Mouse (Mus musculus) midbrain, embryonic 13.5 days (tissue): ENCODE measurements around the gene Tlr9. TPM values are rescaled to one million over a fixed set of nuclear protein-coding genes. Genes with fewer than 3 reads are reported as not detected.
A peak's percentile ranks its signal among the peaks of the same experiment; 100 is the strongest.

Experiments used
- ATAC-seq: fragments of 200-750 bp; cut with Nextera tagmentation; 2 replicates; pipeline ENCODE4 v1.8.0; 2017; ENCODE audit warnings: mild to moderate bottlenecking, moderate TSS enrichment, moderate library complexity
- H3K27ac ChIP-seq: fragments of 300-500 bp; sonication (generic); 2 replicates; pipeline ENCODE4 v1.5.1; 2015; ENCODE audit warnings: inconsistent platforms, mild to moderate bottlenecking, moderate library complexity
- H3K27me3 ChIP-seq: fragments of 300-500 bp; sonication (generic); 2 replicates; pipeline ENCODE4 v1.6.1; 2015; ENCODE audit warnings: mild to moderate bottlenecking, inconsistent platforms
- H3K36me3 ChIP-seq: fragments of 300-500 bp; sonication (generic); 2 replicates; pipeline ENCODE4 v1.6.1; 2015; ENCODE audit warnings: mild to moderate bottlenecking, inconsistent platforms
- H3K4me1 ChIP-seq: fragments of 300-500 bp; sonication (generic); replicated peaks from 2 replicates; pipeline ENCODE4 v1.6.1; 2015; ENCODE audit warnings: inconsistent platforms
- H3K4me2 ChIP-seq: fragments of 300-500 bp; sonication (generic); replicated peaks from 2 replicates; pipeline ENCODE4 v1.6.1; 2015; ENCODE audit warnings: moderate library complexity, mild to moderate bottlenecking, inconsistent platforms
- H3K4me3 ChIP-seq: fragments of 300-500 bp; sonication (generic); replicated peaks from 2 replicates; pipeline ENCODE4 v1.5.1; 2015; ENCODE audit warnings: mild to moderate bottlenecking, inconsistent platforms
- H3K9ac ChIP-seq: fragments of 300-500 bp; sonication (generic); replicated peaks from 2 replicates; pipeline ENCODE4 v1.6.1; 2015; ENCODE audit warnings: mild to moderate bottlenecking, inconsistent platforms
- H3K9me3 ChIP-seq: fragments of 300-500 bp; sonication (generic); 2 replicates; pipeline ENCODE4 v1.6.1; 2016; ENCODE audit warnings: mild to moderate bottlenecking, inconsistent platforms
- WGBS: fragments of 180-500 bp; shearing (Covaris S2); methylation state at CpG from one replicate; pipeline ENCODE4 v1.1.7; 2015; 5-methylcytosine and 5-hydroxymethylcytosine counted together
- polyA plus RNA-seq: library from polyadenylated mRNA; unstranded; fragments of >200 nt; fragmentation: Nextera tagmentation; extraction: Ambion mirVana; gene quantifications from 2 replicates; pipeline ENCODE4 v1.2.1, GENCODE M21; 2015

Gene Tlr9
- not detected in 2 replicates for polyA plus RNA-seq

DNA sequence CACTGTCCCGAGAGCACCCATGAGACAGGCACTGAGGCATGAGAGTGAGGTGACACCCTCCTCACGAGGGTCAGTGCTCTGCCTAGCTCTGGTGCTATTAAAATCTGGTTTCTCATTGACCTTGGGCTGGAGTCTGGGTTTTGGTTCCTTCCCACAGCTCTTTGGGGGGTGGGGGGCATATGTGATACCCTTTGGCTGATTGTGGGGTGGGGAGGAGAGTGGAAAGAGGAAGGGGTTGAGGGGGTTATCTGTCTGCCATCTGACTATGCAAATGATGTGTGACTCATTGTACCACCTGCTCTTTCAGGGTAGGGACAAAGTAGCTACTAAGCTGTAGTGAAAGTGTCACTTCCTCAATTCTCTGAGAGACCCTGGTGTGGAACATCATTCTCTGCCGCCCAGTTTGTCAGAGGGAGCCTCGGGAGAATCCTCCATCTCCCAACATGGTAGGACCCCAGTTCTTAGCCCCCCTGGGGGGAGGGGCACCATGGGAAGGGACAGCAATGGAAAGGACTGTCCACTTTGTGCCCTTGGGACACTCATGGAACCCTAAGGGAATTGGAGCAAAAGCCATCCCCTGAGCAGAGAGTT, at the start of gene Tlr9:
Tlr9 (plus strand) TSS at position 338 of the 591 bp plus-strand sequence.
- H3K4me1 ChIP-seq, result peaks cover 11% of the 10 kb centered on the region
- H3K9ac ChIP-seq, result no peak within 1 kb of the TSS
- no peak within 1 kb of the TSS for H3K4me3 ChIP-seq
- no peaks in the 10 kb centered on the region for H3K36me3 ChIP-seq
- ATAC-seq, result no peak
- H3K9me3 ChIP-seq, result no peaks in the 10 kb centered on the region
- WGBS, result 84% methylated on average over 4 of the region's 4 CpGs
- H3K27ac ChIP-seq, result no peak within 1 kb of the TSS
- no peak within 1 kb of the TSS for H3K4me2 ChIP-seq
- H3K27me3 ChIP-seq, result peaks cover 15% of the 10 kb centered on the region

DNA sequence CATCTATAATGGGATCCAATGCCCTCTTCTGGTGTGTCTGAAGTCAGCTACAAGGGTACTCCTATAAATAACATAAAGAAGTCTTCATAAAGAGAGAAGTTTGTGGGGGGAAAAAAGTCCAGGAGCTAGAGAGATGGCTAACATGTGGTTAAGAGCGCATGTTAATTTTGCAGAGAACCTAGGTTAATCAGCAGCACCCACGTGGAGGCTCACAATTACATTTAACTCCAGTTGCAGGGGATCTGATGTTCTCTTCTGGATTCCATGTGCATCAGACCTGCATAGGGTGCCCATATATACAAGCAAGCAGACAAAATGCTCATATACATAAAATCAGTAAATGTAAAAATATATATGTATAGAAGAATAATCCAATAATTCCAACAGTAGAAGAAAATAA, 49.0 kb upstream of the Tlr9 start:
- WGBS, result 66% methylated on average over 2 of the region's 2 CpGs
- peak overlapping the region; percentile 98 for H3K4me3 ChIP-seq
- H3K27ac ChIP-seq, result no peak overlapping the region
- no peaks in the 10 kb centered on the region for H3K9me3 ChIP-seq
- H3K27me3 ChIP-seq, result 0 out of 2 replicates have a peak, but pooled peaks cover 3% of the 10 kb centered on the region
- peak overlapping the region; percentile 39; the same call in 1 of the 2 replicates for H3K9ac ChIP-seq
- peak overlapping the region; percentile 92 for H3K4me2 ChIP-seq
- H3K4me1 ChIP-seq, result peaks cover 52% of the 10 kb centered on the region
- H3K36me3 ChIP-seq, result peaks cover 22% of the 10 kb centered on the region
- ATAC-seq, result no peak

DNA sequence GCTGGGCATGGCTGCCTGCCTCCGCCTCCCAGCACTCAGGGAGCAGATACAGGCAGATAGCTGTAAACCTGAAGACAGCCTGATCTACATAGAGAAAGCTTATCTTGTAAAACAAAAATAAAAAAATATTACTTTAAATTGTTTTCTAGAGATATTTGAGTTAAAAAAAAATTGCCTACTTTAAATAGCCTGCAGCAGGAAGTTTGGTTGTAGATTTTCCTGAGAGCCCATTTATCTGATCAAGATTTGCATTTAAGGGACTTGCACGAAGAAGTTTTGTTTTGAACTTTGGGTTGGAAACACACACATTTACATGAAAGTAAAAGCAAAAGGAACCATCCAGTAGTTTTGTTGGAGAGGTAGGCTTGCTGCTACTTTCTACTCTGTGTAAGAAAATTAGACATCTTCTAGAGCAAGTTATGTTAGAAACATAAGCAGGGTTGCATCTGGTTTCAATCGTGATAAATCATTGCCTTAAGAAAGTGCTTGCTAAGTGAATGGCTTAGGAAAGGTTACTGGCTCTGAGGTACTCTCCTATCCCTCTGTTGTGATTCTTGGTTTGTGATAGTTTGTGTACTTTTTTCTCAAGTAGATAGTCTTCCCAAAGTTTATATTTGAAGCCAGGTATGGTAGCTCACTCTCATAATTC, 46.7 kb upstream of the Tlr9 start:
- H3K9me3 ChIP-seq, result no peaks in the 10 kb centered on the region
- H3K4me1 ChIP-seq, result peaks cover 50% of the 10 kb centered on the region
- no peaks in the 10 kb centered on the region for H3K27me3 ChIP-seq
- no peak overlapping the region for H3K27ac ChIP-seq
- H3K9ac ChIP-seq, result no peak overlapping the region
- 84% methylated on average over 3 of the region's 3 CpGs for WGBS
- H3K36me3 ChIP-seq, result peaks cover 35% of the 10 kb centered on the region
- ATAC-seq, result no peak
- no peak overlapping the region for H3K4me2 ChIP-seq
- H3K4me3 ChIP-seq, result no peak overlapping the region

DNA sequence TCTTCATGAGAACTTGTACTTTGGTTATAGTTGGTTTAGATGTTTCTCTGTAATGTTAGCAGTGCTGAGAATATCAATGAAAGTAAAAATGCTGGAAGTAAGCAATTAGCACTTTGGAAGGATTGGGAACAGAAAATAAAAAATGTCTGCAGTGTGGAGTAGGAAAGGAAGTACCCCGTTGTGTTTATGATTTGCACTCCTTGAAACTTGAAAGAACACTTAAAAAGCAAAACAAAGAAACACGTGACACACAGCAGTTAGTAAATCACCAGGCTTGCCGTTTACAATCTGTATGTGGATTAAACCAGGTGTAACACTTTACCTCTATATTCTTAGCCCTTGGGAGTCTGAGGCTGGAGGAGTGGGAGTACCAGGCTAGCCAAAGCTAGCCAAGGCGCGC, 45.6 kb upstream of the Tlr9 start:
- no peak overlapping the region for H3K4me3 ChIP-seq
- no peaks in the 10 kb centered on the region for H3K27me3 ChIP-seq
- WGBS, result 91% methylated on average over 5 of the region's 5 CpGs
- peaks cover 50% of the 10 kb centered on the region for H3K4me1 ChIP-seq
- ATAC-seq, result no peak
- no peaks in the 10 kb centered on the region for H3K9me3 ChIP-seq
- no peak overlapping the region for H3K27ac ChIP-seq
- peaks cover 46% of the 10 kb centered on the region for H3K36me3 ChIP-seq
- H3K9ac ChIP-seq, result no peak overlapping the region
- H3K4me2 ChIP-seq, result no peak overlapping the region

DNA sequence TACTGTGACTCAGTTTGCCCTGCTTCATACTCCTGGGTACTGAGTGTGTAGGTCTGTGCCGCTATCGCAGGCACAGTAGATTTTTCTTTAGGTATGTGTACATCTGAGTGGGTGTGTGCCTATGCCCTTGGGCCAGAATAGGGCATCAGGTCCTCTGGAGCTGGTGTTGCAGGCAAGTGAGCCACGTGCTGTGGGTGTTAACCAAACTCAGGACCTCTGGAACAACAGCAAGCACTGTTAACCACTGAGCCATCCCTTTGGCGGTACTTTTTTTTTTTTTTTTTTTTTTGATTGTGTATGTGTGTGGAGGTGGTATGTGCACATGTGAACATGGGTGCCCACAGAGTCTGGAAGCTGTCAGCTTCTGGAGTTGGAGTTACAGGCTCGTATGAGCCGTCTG, 44.6 kb upstream of the Tlr9 start:
- no peaks in the 10 kb centered on the region for H3K9me3 ChIP-seq
- WGBS, result 96% methylated on average over 6 of the region's 6 CpGs
- no peak overlapping the region for H3K9ac ChIP-seq
- H3K27ac ChIP-seq, result no peak overlapping the region
- no peak for ATAC-seq
- no peaks in the 10 kb centered on the region for H3K27me3 ChIP-seq
- no peak overlapping the region for H3K4me3 ChIP-seq
- H3K4me1 ChIP-seq, result peaks cover 40% of the 10 kb centered on the region
- H3K36me3 ChIP-seq, result peaks cover 57% of the 10 kb centered on the region
- no peak overlapping the region for H3K4me2 ChIP-seq

DNA sequence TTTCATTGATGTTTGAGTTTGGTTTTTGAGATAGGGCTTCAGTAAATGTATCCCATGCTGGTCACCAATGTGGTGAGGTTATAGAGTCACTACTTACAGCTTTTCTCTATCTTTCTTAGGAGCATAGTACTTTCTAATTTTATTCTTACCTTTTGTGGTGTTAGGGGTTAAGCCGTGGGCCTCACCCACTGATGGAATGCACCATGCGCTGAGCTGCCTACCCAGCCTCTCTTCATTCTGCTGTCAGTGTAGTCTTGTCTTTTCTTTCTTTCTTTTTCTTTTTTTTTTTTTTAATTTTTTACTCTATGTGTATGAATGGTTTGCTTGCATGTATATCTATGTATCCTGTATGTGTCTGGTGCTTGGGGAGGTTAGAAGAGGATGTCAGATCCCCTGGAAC, 42.9 kb upstream of the Tlr9 start:
- Histone ChIP-seq H3K4me2 (no peak overlapping the region), H3K4me1 (peaks cover 25% of the 10 kb centered on the region), H3K27ac (no peak overlapping the region), H3K9ac (no peak overlapping the region), H3K36me3 (peaks cover 73% of the 10 kb centered on the region), H3K4me3 (no peak overlapping the region), H3K27me3 (no peaks in the 10 kb centered on the region), H3K9me3 (no peaks in the 10 kb centered on the region)
- no peak for ATAC-seq
- WGBS, result 98% methylated on average over 2 of the region's 2 CpGs

DNA sequence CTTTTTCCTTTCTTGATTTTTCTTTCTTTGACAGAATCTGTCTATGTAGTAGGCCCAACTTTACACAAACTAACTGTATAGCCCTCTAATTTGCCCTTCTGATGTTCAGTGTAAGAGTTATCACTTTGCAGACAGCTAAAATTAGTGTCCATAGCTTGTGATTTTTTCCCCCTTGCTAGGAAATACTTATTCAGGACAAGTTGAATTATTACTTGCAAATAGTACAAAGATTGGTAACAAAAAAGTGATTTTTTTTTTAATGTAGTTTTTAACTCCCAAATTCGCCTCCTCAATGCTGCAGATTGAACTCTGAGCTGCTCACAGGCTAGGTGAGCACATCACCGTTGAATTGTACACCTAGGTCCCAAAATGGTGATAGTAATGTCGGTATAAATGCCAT, 42.4 kb upstream of the Tlr9 start:
- H3K9ac ChIP-seq, result no peak overlapping the region
- H3K4me3 ChIP-seq, result no peak overlapping the region
- no peaks in the 10 kb centered on the region for H3K9me3 ChIP-seq
- H3K27me3 ChIP-seq, result no peaks in the 10 kb centered on the region
- peaks cover 20% of the 10 kb centered on the region for H3K4me1 ChIP-seq
- H3K36me3 ChIP-seq, result peaks cover 78% of the 10 kb centered on the region
- 96% methylated on average over 3 of the region's 3 CpGs for WGBS
- no peak overlapping the region for H3K4me2 ChIP-seq
- no peak overlapping the region for H3K27ac ChIP-seq
- ATAC-seq, result no peak

DNA sequence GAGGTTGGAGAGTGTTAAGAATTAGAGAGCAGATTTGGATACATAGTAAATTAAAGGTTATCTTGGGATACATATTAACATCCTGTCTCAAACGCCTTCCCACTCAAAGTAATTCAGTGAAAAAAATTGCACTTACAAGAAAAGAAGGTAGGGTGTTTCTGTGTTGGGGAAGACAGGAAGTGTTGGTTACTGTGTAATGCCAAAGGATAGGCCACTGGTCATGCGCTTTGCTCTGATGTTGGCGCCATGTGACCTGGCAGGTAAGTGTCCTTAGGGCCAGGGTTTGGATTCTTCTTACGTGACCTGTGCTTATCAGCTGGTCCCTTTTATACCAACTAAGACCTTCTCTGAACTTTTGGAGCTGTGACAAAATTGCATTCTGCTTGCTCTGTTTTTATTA, 40.3 kb upstream of the Tlr9 start:
- H3K36me3 ChIP-seq, result peaks cover 89% of the 10 kb centered on the region
- H3K27me3 ChIP-seq, result no peaks in the 10 kb centered on the region
- no peaks in the 10 kb centered on the region for H3K9me3 ChIP-seq
- no peak overlapping the region for H3K9ac ChIP-seq
- no peak overlapping the region for H3K4me2 ChIP-seq
- 0 out of 2 replicates have a peak, but pooled peaks cover 5% of the 10 kb centered on the region for H3K4me1 ChIP-seq
- H3K27ac ChIP-seq, result no peak overlapping the region
- WGBS, result 97% methylated on average over 4 of the region's 4 CpGs
- H3K4me3 ChIP-seq, result no peak overlapping the region
- ATAC-seq, result no peak

DNA sequence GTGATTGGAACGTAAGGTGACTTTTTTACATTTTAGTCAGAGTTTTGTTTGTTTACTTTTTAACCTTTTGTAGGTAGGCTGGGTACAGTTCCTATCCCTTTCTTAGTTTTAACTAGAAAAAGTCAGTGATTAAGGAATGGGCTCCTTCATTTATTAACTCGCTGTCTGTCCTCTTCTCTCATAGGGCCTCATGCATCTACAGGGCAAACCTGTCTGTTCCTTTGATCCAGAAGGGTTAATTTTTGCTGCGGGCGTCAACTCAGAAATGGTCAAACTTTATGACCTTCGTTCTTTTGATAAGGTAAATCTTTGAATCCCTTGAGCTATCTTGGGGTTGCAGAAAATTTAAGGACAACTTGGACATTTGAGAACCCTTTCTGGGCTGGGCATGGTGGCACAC, 38.4 kb upstream of the Tlr9 start:
- no peak overlapping the region for H3K4me2 ChIP-seq
- ATAC-seq, result no peak
- no peak overlapping the region for H3K4me3 ChIP-seq
- H3K9me3 ChIP-seq, result no peaks in the 10 kb centered on the region
- H3K4me1 ChIP-seq, result 0 out of 2 replicates have a peak, but pooled peaks cover 2% of the 10 kb centered on the region
- H3K27me3 ChIP-seq, result no peaks in the 10 kb centered on the region
- no peak overlapping the region for H3K9ac ChIP-seq
- H3K36me3 ChIP-seq, result peaks cover 91% of the 10 kb centered on the region
- 97% methylated on average over 5 of the region's 5 CpGs for WGBS
- H3K27ac ChIP-seq, result no peak overlapping the region

DNA sequence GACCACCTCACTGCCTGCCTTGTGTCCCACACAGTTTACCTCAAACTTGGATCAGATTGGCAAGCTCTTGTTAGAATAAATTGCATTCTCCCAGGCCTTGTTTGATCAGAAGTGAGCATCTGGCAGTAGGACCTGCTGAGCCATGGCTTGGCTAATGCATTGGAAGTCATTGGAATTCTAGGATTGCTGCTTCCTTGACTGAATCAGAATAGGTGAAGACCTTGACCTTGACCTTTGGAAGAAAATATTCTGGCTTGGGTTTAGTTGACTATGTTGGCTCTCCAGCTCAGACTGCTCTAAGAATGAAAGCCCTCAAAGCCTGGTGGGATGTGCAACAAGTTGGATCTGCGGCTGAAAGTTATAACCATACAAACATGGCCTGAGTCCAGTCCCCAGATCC, 31.0 kb upstream of the Tlr9 start:
- Histone ChIP-seq H3K4me1 (peaks cover 11% of the 10 kb centered on the region), H3K4me3 (no peak overlapping the region), H3K9me3 (no peaks in the 10 kb centered on the region), H3K4me2 (no peak overlapping the region), H3K9ac (no peak overlapping the region), H3K27me3 (no peaks in the 10 kb centered on the region), H3K36me3 (peaks cover 72% of the 10 kb centered on the region), H3K27ac (no peak overlapping the region)
- no peak for ATAC-seq
- 100% methylated on average over 1 of the region's 1 CpGs for whole genome bisulfite sequencing

DNA sequence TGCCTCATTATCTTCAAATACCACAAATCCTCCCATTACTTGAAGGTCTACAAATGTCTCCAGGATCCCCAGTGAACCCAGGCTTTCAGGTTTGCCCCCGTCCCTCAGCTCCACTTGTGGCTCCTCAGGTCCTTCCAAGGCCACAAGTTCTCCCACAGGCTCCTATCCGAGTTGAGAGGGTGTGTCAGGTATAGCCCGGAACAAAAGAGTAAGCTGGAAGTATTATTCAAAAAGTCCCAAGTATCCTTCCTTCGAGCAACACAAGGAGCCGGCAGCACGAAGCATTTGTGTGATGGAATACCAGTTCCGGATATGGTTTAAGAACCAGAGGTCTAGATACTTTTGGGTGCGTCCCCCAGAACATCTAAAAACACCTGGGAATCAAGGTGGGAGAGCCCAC, 30.4 kb upstream of the Tlr9 start:
- H3K9ac ChIP-seq, result no peak overlapping the region
- H3K27ac ChIP-seq, result no peak overlapping the region
- no peaks in the 10 kb centered on the region for H3K9me3 ChIP-seq
- ATAC-seq, result no peak
- H3K4me3 ChIP-seq, result no peak overlapping the region
- H3K36me3 ChIP-seq, result peaks cover 65% of the 10 kb centered on the region
- WGBS, result 94% methylated on average over 8 of the region's 8 CpGs
- peaks cover 13% of the 10 kb centered on the region for H3K4me1 ChIP-seq
- H3K27me3 ChIP-seq, result no peaks in the 10 kb centered on the region
- H3K4me2 ChIP-seq, result no peak overlapping the region

DNA sequence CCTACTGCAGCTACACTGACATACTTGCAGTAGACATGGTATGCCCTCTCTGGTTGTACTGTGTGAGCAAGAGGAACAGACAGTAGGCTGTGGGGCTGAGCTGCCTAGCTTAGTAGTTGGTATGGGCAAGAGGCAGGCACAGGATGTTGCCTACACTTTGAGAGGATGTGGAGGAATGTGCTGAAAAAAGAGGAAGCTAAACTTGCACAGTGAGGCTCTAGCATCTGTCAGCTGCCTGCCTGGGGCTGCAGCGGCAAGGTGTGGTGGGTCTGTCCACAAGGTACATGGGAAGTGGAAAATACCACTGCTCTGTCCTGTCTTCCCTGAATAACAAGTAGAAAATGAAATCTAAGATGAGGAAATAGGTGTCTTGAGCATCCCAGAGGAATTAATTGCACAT, 29.4 kb upstream of the Tlr9 start:
- H3K4me1 ChIP-seq, result peaks cover 13% of the 10 kb centered on the region
- peaks cover 55% of the 10 kb centered on the region for H3K36me3 ChIP-seq
- no peak overlapping the region for H3K4me2 ChIP-seq
- no peak overlapping the region for H3K4me3 ChIP-seq
- H3K27me3 ChIP-seq, result peaks cover 3% of the 10 kb centered on the region; the same call in 1 of the 2 replicates
- no peak overlapping the region for H3K9ac ChIP-seq
- no peak overlapping the region for H3K27ac ChIP-seq
- no peak for ATAC-seq
- 92% methylated on average over 1 of the region's 1 CpGs for WGBS
- no peaks in the 10 kb centered on the region for H3K9me3 ChIP-seq
